Mouse (Mus musculus): ENCODE data around the gene Tmem203. TPM values are rescaled to one million over a fixed set of nuclear protein-coding genes. Genes with fewer than 3 reads are reported as not detected.

Gene Tmem203
- 10 to 100 TPM; 12.7 to 13.4 TPM for total RNA-seq (2021)
- long read RNA-seq, experiment 1, transcript Tmem203-201 (1 exons, 854 nt): major isoform, 18 of 18 reads
- long read RNA-seq, experiment 1, partial matches to known transcripts: 0 of 18 reads
- long read RNA-seq, experiment 1, other reads (novel, unspliced or antisense): 0 of 18 reads
- long read RNA-seq, experiment 2, transcript Tmem203-201 (1 exons, 854 nt): major isoform, 18 of 18 reads
- long read RNA-seq, experiment 2, partial matches to known transcripts: 0 of 18 reads
- long read RNA-seq, experiment 2, other reads (novel, unspliced or antisense): 0 of 18 reads

DNA sequence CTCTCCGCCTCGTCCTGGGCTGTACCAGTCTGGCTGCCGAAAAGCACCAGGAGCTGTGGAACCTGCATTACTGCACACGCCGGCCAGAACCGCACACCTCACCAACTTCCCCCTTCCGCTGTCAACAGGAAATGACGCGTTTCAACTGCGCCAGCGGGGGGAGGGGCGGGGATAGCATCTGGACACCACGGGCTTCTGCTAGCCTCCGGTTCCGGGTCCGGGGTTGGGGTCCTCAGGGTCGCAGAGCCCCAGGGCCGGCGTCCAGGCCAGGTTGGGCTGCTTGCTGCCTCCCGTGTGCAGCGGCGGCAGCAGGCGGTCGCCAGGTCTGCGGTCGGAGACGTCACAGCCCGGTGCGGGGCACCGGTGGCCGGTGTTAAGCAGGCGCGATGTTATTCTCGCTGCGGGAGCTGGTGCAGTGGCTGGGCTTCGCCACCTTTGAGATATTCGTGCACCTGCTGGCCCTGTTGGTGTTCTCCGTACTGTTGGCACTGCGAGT lies at the start of gene Tmem203:
Gene Tmem203, plus strand, starts transcription at position 156 of the 496 bp plus-strand sequence.
- intact Hi-C loops (cut with DNase I): loop anchor here (2.0 kb wide), 1 partner anchor 61 kb away; no protein-coding TSS in a partner anchor
- DNase-seq: peak; percentile 85 to 89

DNA sequence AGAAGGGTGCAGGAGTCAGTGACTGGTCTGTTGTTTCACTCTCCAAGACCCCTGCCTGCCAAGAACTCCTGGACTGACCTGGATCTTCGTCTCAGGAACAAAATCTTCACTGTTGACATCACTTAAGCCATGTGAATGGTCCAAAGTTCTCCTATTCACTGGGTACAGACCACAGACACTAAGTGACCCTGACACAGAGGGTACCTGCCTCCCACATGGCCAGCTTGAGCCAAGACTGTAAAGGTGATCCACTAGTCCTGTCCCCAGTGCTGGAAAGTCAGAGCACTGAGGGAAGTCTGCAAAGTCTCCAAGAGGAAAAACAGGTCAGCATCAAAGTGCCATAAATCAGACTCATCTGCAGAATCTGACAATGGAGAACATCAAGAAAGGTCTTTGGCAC lies 47.6 kb upstream of the Tmem203 start:
- intact Hi-C loops (cut with DNase I): no loop called here
- no peak for DNase-seq

DNA sequence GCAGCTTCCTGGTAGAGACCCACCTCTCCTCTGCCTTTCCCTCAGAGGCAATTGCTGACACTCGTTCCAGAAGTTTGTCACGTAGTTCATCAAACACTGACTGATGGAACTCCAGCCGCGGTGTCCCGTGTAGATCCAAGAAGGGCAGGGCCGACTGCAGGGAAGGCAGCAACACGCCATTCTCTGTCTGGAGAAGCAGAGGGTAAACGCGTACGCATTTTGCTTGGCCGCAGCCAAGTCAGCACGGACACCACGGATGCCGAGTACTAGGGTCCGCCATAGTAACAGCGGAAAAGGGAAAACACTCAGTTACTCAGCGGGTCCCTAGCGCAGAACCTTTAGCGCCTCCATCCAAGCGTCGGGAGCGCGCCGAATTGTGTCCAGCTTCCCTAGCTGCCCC lies 44.6 kb upstream of the Tmem203 start:
- peak in 1 of 2 experiments; percentile 16 for DNase-seq
- intact Hi-C loops (cut with DNase I): no loop called here

DNA sequence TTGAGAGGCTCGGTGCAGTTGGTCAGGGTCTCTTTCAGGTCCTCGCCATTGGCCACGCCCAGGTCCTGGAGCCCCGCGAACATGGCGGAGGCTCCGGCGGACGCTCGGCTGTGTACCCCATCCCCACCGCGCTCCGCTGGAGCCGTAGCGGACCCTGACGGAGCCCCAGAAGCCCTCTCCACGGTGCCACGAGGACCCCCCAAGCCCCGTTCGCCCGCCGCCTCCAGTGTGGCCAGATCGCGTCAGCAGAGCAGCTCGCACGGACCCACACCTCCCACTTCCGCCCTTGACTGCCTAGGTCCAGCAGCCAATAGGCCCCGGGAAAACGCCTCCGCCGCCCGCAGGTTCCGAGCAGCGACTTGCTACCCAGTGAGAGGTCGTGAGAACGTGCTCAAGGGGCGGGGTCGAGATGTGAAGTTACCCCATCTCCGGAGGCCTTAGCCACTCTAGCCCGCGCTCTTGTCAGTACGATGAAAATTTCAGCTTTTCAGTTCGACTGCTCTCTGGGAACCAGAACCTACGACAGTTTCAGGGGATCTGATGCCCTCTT lies 44.0 kb upstream of the Tmem203 start, which contains the start of gene Nelfb:
Gene Nelfb, minus strand, starts transcription at position 369 of the 550 bp plus-strand sequence.
- DNase-seq: peak; percentile 89 to 93
- intact Hi-C loops (cut with DNase I): no loop called here

DNA sequence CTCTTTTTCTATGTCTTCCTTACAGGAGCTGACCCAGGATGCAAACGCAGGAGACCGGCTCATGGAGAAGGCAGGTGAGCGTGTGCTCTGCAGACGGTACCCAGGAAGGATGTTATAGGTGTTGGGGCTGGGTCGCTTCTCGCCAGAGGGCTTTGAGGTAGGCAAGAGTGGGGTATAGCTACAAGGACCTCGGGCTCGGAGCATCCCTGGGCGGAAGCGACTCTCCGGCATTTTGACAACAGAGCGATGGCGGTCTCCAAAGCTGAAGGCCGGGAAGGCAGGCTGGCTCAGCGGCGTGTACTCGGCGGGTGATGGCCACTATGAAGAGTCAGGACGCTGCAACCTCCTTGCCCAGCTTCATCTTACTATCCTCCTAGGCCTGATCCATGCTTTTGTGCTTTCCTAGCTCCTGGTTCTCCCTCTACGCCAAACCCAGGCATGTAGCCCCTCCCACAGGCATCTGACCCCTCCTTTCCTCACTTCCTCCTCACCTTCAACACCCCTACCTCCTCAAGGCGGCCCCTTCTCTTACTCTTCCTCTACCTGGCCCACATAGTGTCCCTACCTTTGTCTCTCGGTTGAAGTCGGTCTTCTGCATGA lies 41.9 kb upstream of the Tmem203 start:
- intact Hi-C loops (cut with DNase I): no loop called here
- DNase-seq: no peak

DNA sequence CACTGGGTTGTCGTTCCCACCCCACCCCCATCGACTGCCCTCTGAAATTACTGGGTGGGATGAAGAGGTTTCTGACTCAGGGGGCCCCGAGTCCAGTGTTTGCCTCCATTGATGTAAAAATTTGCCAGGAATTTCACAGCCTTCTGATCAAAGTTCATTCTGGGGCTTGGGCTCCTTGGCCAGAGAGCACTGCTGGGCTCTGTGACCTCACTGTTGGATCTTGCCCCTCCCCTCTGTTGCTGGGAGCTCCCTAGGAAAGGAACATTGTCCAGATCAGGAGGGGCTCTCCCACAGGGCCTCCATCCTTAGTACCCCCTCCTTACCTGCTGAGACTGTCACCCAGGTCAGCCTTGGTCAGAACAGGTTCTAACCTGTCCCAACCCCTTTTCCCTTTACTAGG lies 40.8 kb upstream of the Tmem203 start, which contains the start of gene Stpg3:
Gene Stpg3, minus strand, starts transcription at position 194 of the 400 bp plus-strand sequence.
- DNase-seq: no peak
- intact Hi-C loops (cut with DNase I): no loop called here

DNA sequence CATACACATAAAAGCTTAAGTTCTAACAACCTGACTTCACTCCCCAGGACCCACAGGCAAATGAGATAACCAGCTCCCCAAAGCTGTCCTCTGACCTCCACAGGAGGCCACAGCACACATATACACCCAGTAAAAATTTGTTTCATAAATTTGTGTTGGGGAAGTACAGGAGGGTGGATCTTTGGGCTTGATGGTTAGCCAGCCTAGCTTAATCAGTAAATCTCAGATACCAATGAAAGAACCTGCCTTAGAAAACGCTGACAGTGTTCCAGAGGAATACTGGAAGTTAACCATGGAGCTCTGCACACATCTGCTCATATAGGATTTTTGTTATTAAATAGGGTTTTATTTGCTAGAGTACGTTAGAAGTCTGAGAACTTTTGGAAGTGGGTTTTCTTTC lies 37.6 kb upstream of the Tmem203 start:
- no peak for DNase-seq
- intact Hi-C loops (cut with DNase I): no loop called here

DNA sequence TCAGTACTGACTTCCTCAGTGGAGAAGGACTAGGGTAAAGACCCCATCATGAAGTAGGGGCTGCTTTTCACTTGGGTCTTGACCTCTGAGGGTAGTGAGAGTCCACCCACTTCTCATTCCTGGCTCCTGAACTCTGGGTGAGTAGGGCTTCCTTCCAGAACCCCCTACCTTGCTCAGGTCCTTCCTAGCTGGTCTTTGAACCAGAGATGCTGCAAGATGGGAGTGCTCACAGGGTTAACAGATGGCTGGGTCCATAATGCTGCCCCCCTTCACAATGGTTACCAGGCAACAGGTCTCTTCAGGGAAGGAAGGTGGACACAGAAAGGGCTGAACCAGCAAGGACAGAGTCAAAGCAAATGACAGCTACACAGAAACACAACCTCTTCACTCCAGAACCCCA lies 36.8 kb upstream of the Tmem203 start, which contains the start of gene Fam166a:
Gene Fam166a, plus strand, starts transcription at position 301 of the 400 bp plus-strand sequence.
- intact Hi-C loops (cut with DNase I): no loop called here

DNA sequence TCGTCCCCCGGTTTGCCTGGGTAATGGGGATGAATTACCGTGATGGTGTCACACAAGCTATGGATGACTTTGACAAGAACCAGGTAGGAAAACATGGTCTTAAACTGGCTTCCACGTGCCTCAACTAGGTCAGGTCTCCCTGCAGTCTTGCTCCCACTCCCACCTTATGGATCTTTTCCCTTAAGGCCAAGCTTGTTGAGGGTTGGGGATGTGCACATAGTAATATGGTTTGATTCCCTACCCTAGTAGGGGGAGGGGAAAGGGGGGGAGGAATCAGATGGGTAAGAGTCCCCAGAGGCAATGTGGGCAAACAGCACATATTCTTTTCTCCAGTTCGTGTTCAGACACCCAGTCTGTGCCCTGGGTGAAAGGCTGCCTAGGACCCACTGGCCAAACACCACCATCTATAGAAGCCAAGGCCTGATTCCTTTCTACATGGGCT lies 33.9 kb upstream of the Tmem203 start:
- DNase-seq: no peak
- intact Hi-C loops (cut with DNase I): no loop called here

More for the DNA sequence above, 36.8 kb upstream of the Tmem203 start, which contains the start of gene Fam166a:
- no peak for DNase-seq

DNA sequence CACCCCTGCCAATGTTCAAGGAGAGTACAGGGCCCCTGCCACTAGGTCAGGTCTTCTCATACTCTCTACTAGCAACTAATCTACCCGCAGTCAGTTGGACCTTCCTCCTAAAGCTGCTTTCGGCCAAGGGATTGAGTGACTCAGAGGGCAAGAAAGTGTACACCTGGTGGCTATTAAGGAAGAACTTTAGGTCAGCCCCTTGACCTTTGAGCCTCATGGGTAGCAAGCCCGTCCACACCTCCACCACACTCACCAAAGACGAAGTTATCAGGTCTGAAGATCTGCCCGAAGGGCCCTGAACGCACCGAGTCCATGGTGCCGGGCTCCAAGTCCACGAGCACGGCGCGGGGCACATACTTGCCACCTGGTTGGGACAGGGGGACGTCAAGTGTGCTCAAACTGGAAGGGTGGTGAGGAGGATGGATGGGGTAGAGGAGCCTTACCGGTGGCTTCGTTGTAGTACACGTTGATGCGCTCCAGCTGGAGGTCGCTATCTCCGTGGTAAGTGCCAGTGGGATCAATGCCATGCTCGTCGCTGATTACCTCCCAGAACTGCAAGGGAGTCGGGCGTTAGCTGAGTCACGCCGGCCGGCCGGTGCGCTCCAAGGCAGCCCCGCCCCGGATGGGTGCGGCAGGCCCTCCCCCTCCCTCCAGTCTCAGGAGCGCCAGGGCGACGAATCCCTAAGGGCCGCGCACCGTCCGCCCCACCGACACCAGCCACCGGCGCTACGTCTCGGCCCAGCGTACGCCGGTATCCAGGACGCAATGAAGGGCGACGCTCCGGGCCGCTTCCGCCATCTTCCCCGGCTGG lies 31.4 kb upstream of the Tmem203 start:
- intact Hi-C loops (cut with DNase I): no loop called here
- peak; percentile 84 to 85 for DNase-seq

DNA sequence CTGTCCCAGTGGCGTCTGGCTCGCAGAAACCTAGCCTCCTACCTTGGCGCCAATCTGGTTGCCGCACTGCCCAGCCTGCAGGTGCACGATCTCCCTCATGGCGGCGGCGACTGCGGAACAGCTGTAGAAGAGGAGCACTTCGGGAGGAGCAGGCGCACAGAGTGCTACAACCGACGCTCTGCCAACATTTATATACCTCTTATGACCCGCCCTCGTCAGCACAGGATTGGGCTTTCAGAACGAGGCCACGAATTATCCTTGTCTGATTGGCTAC lies 30.8 kb upstream of the Tmem203 start, which contains the start of gene Tubb4b:
Gene Tubb4b, minus strand, starts transcription at position 211 of the 274 bp plus-strand sequence.
- no peak for DNase-seq
- intact Hi-C loops (cut with DNase I): no loop called here

DNA sequence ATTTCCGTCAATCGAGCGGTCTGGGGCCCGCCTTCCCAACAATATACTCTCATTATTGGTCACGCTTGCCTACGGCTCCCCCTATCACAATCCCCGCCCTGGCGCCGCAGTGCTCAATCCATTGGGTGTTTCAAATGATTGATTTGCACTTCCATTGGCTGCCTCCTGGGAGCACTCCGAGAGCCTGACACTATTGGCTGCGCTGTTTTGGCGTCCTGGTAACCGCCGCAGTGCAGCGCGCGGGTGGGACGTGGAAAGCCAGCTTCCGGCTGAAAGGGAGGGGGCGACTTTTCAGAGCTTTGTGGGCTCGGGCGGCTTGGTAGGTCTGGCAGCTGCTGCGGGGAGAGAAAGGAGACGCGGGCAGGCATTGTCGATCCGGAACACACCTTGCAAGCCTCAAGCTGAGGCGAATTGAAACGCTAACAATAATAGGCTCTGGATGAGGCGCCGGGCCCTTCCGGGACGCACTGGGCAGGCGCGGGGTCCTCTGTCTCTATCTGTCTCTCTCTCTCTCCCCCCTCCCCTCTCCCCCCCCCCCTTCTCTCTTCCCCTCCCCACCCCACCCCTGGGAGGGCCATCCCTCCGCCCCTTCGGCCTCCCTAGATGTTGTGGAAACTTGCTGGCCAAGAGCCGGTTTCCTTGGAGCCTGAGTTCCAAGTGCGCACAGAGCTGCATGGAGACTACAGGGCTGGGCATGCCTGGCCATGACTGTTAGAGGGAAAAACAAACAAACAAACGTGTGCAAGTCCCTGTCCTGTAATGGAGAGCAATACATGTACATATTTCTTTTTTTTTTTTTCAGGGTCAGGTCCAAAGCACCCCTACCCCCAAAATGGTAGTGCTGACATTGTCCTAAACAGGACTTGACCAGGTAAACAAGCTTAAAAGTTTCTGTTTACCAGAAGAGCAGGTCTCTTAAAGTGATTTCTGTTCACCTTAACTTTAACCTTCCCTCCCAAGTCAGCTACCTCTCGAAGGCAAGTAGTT lies 30.2 kb upstream of the Tmem203 start:
- peak; percentile 95 for DNase-seq
- intact Hi-C loops (cut with DNase I): no loop called here

DNA sequence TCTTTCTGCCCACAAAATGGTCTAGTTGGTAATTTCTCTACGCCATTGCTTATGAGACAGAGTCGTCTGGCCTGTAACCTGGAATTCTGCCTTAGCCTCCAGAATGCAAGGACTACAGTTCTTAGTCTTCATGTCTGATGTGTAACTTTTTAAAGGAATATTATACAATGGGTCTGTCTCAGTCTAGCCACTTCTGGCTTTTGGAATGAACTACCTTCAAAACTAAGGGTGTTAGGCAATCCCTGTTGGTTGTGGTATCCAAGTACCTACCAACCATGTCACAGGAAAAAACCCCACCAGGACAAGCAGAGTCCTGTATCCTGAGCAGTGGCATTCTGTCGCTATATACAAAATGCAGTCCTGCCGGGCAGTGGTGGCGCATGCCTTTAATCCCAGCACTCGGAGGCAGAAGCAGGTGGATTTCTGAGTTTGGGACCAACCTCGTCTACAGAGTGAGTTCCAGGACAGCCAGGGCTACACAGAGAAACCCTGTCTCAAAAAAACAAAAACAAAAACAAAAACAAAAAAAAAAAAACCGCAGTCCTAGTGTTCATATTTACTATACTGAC lies 29.3 kb upstream of the Tmem203 start:
- DNase-seq: no peak
- intact Hi-C loops (cut with DNase I): no loop called here

DNA sequence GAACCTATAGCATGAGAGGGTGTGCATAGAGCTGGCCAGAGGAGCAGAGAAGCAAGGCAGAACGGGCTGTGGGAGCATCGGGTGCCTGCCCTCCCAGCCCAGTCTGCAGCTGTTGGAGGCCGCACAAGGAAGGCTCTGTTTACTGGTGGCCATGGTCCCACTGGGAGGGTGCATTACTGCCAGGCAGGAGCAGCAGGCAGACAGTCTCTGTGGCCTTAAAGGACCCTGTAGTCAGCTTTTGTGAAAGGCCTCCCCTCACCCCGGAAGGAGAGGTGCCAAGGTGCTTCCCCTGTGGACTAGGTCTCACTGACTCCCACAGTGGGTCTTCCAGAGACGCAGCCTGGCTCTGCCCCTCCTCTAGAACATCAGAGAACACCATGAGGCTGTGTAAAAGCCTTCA lies 28.4 kb upstream of the Tmem203 start:
- DNase-seq: no peak
- intact Hi-C loops (cut with DNase I): no loop called here

DNA sequence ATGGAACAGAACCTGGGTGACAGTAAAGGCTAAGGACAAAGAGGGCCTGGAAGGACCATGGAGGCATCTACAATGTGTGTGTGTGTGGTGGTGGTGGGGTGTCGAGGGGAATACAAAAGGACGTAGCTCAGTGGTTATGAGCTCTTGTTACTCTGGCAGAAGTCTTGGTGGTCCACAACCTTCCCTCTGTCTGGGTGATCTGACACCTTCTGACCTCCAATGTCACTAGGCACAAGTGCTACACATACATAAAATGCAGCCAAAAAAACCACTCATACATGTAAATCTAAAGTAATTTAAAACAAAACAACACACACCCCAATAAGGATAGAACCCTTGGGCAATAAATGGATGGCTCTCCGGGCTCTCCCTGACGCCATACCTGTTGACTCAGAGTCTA lies 27.8 kb upstream of the Tmem203 start:
- no peak for DNase-seq
- intact Hi-C loops (cut with DNase I): no loop called here

DNA sequence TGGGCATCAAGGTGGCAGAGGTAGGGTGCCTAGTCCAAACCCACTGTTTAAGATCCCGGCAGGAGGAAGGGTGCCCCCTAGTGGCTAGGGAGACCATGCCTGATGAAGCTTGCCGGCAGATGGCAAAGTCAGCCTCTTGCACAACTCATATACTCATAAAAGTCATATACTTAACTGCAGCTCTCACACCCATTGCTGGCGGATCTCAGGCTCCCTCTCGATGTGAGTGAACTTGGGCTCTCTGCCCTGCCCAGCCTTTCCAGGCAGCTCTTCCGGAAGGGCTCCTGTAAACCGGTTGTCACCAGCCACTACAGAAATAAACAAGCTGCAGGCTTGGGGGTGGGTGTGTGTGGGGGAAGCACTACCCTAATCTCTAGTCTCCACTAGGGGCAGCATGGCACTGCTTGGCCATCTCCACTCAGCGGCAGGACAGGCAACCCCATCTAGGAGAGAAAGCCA lies 26.8 kb upstream of the Tmem203 start:
- intact Hi-C loops (cut with DNase I): loop anchor here (1.0 to 2.0 kb wide), 3 partner anchors 24 to 64 kb away; no protein-coding TSS in a partner anchor
- peak; percentile 86 to 89 for DNase-seq

DNA sequence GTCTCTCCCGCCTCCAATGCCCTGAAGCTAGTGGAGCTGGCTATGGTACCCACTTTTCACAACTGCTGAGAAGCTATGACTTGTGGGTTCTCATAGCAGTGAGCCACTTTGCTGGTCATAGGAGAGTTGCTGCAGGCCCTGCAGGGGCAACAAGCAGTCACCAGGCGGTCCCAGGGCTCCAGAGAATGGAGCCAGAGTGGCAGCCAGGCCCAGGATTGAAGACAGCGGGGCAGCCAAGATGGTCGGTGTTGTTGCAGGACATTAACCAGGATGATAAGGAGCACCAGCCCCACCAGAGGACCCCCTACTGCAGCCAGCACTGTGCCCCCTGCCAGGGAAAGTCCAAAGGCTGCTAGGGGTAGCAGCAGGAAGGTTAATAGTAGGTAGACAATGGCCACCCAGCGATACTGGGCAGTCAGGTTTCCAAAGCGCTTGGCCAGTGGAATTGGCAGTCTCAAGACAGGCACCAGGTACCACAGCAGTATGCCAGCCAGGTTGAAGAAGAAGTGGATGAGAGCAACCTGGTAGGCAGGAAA lies 26.2 kb upstream of the Tmem203 start:
- intact Hi-C loops (cut with DNase I): loop anchor here (1.0 to 2.0 kb wide), 3 partner anchors 24 to 64 kb away; no protein-coding TSS in a partner anchor
- DNase-seq: no peak

DNA sequence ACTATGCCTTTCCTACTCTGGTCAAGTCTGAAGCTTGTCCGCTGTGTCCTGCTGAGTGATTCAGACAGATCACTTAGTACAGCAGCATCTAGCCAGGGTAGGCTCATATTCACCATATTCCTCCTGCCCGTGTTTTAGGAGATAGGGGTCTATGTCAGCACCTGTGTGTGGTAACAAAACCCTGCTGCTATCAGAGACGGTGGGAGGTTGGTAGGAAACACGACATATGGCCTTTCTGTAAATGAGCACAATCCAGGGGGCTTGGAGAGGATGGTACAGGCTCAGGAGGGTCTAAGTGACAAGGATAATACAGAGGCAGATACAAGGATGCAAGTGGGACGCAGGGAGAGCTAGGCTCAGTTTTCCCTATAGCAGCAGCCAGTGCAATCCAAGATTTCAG lies 25.7 kb upstream of the Tmem203 start:
- intact Hi-C loops (cut with DNase I): loop anchor here (2.0 kb wide), 2 partner anchors 23 to 63 kb away; no protein-coding TSS in a partner anchor
- no peak for DNase-seq
